Mouse (Mus musculus): ENCODE measurements around the gene Krtap1-5. TPM values are rescaled to one million over a fixed set of nuclear protein-coding genes. Genes with fewer than 3 reads are reported as not detected.
A peak's percentile ranks its signal among the peaks of the same experiment; 100 is the strongest.

The Krtap1-5 gene
- polyA plus RNA-seq, 1 experiment from 2014 or later, result not detected

DNA sequence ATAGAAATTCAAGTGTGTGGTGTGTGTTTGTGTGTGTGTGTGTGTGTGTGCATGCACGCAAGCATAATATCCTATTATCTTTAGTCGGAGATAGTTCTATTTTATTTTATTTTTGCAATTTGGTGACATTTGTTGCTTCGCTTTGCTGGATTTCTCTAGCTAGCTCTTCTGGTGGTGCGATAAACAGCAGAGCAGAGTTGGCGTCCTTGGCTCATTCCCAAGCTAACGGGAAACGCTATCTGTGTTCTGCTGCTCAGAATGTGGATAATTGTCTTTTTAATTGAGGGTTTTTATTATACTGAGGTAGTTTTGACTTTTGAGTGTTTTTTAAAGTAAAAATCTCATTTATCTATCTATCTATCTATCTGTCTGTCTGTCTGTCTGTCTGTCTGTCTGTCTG lies 4.3 kb upstream of the Krtap1-5 start:
- WGBS, result 90% methylated on average over 7 of the region's 7 CpGs

DNA sequence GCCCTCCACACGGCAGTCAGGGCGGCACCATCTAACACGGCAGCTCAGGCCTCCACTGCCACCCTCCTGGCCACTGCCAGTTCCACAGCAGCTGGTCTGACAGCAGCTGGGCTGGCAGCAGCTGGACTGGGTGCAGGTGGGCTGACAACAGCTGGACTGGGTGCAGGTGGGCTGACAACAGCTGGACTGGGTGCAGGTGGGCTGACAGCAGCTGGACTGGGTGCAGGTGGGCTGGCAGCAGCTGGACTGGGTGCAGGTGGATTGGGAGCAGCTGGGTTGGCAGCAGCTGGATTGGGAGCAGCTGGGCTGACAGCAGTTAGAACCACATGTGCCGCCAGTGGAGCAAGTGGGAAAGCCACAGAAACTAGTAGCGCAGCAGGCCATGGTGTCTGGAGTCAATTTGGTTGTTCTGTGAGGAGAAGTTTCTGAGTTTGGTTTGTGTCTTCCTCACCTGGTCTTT lies 2.5 kb upstream of the Krtap1-5 start, which contains the start of gene Krtap1-4:
Gene Krtap1-4, minus strand, starts transcription at position 410 of the 460 bp plus-strand sequence.
- no peak within 1 kb of the TSS for H3K27ac ChIP-seq
- H3K9me3 ChIP-seq (ENCODE audit: control insufficient read depth, low read length), result no peaks in the 10 kb centered on the region
- no peak for DNase-seq (ENCODE audit: low spot score)
- no peaks in the 10 kb centered on the region for H3K36me3 ChIP-seq (replicated peaks; ENCODE audit: control insufficient read depth, insufficient read depth)
- no peak for ATAC-seq (ENCODE audit: low FRiP score)
- H3K4me3 ChIP-seq (replicated peaks; ENCODE audit: low read length), result no peak within 1 kb of the TSS
- no peaks in the 10 kb centered on the region for H3K4me1 ChIP-seq (replicated peaks; ENCODE audit: control insufficient read depth, insufficient read depth, low read length)
- 90% methylated on average over 5 of the region's 5 CpGs for WGBS
- no peak within 1 kb of the TSS for H3K4me2 ChIP-seq (replicated peaks)
- H3K9ac ChIP-seq, result no peak within 1 kb of the TSS
- no peaks in the 10 kb centered on the region for H3K27me3 ChIP-seq (ENCODE audit: control insufficient read depth, insufficient read depth, low read length)

More for the DNA sequence above, 4.3 kb upstream of the Krtap1-5 start:
- DNase-seq (ENCODE audit: low spot score), result no peak
- Histone ChIP-seq H3K9ac (no peak overlapping the region), H3K4me2 (replicated peaks) (no peak overlapping the region), H3K27ac (no peak overlapping the region), H3K4me1 (replicated peaks; ENCODE audit: control insufficient read depth, insufficient read depth, low read length) (no peaks in the 10 kb centered on the region), H3K27me3 (ENCODE audit: control insufficient read depth, insufficient read depth, low read length) (no peaks in the 10 kb centered on the region), H3K4me3 (replicated peaks; ENCODE audit: low read length) (no peak overlapping the region), H3K36me3 (replicated peaks; ENCODE audit: control insufficient read depth, insufficient read depth) (no peaks in the 10 kb centered on the region), H3K9me3 (ENCODE audit: control insufficient read depth, low read length) (no peaks in the 10 kb centered on the region)
- no peak for ATAC-seq (ENCODE audit: low FRiP score)

- WGBS, result 91% methylated on average over 6 of the region's 6 CpGs
- ATAC-seq (ENCODE audit: low FRiP score), result no peak
- H3K4me1 ChIP-seq (replicated peaks; ENCODE audit: control insufficient read depth, insufficient read depth, low read length), result no peaks in the 10 kb centered on the region
Observed at GRCm38 (mm10) chr11:99581564-99581963, 748 bp upstream of the Krtap1-5 start.

GRCm38 (mm10) chr11:99581051-99581450 lies 235 bp upstream of the Krtap1-5 start:
- Histone ChIP-seq H3K9ac (no peak overlapping the region), H3K4me3 (replicated peaks; ENCODE audit: low read length) (no peak overlapping the region), H3K27ac (no peak overlapping the region), H3K27me3 (ENCODE audit: control insufficient read depth, insufficient read depth, low read length) (no peaks in the 10 kb centered on the region), H3K9me3 (ENCODE audit: control insufficient read depth, low read length) (no peaks in the 10 kb centered on the region), H3K4me1 (replicated peaks; ENCODE audit: control insufficient read depth, insufficient read depth, low read length) (no peaks in the 10 kb centered on the region), H3K36me3 (replicated peaks; ENCODE audit: control insufficient read depth, insufficient read depth) (no peaks in the 10 kb centered on the region), H3K4me2 (replicated peaks) (no peak overlapping the region)
- ATAC-seq (ENCODE audit: low FRiP score), result no peak
- WGBS, result 92% methylated on average over 5 of the region's 5 CpGs
- no peak for DNase-seq (ENCODE audit: low spot score)

More at GRCm38 (mm10) chr11:99581564-99581963, 748 bp upstream of the Krtap1-5 start:
- Histone ChIP-seq H3K27me3 (ENCODE audit: control insufficient read depth, insufficient read depth, low read length) (no peaks in the 10 kb centered on the region), H3K36me3 (replicated peaks; ENCODE audit: control insufficient read depth, insufficient read depth) (no peaks in the 10 kb centered on the region), H3K4me2 (replicated peaks) (no peak overlapping the region), H3K9ac (no peak overlapping the region), H3K27ac (no peak overlapping the region), H3K4me3 (replicated peaks; ENCODE audit: low read length) (no peak overlapping the region), H3K9me3 (ENCODE audit: control insufficient read depth, low read length) (no peaks in the 10 kb centered on the region)
- DNase-seq (ENCODE audit: low spot score), result no peak

DNA sequence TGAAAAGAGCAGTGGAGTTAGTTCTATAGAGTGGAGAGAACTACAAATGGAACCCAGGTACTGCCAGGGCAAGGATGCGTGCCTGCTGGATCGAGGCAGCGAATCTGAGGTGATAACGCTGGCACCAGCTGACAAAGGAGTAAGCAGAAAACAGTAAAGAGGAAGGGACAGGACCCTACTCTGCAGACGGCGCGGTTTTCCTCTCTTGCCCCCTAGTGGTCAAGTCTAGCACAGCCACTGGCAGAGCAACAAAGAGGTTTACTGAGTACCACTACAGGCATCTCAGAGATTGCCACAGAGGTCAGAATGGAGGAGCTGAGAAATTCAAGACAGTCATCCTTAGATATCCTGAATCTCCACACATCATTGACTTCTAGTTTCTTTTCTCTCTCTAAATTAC lies 6.7 kb downstream of the Krtap1-5 start:
- peak; percentile 66 for ATAC-seq (ENCODE audit: low FRiP score)
- Histone ChIP-seq H3K9me3 (ENCODE audit: control insufficient read depth, low read length) (no peaks in the 10 kb centered on the region), H3K4me3 (replicated peaks; ENCODE audit: low read length) (no peak overlapping the region), H3K9ac (no peak overlapping the region), H3K27me3 (ENCODE audit: control insufficient read depth, insufficient read depth, low read length) (no peaks in the 10 kb centered on the region), H3K36me3 (replicated peaks; ENCODE audit: control insufficient read depth, insufficient read depth) (no peaks in the 10 kb centered on the region), H3K4me2 (replicated peaks) (peak overlapping the region; percentile 36), H3K27ac (no peak overlapping the region), H3K4me1 (replicated peaks; ENCODE audit: control insufficient read depth, insufficient read depth, low read length) (no peaks in the 10 kb centered on the region)
- DNase-seq (ENCODE audit: low spot score), result peak; percentile 84
- 6% methylated on average over 7 of the region's 7 CpGs for WGBS

DNA sequence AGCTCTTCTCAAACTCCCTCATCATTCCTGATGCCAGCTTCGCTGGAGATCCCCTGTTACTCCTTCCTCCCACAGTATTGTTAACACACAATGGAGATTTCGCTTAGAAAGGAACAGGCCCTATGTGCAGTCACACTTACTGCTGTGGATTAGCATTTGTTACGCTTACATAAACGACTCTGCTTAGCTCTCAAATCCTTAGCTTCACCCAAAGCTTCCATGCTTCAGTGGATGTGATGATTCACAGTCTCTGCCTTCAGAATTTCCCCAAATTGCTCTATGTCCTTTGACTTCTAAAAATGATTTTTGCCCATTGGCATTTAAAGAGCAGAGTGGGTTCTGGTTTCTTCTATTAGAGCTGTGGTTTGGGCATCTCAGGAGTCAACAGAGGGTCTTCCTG lies 7.7 kb downstream of the Krtap1-5 start:
- Histone ChIP-seq H3K4me1 (replicated peaks; ENCODE audit: control insufficient read depth, insufficient read depth, low read length) (no peaks in the 10 kb centered on the region), H3K36me3 (replicated peaks; ENCODE audit: control insufficient read depth, insufficient read depth) (no peaks in the 10 kb centered on the region), H3K27ac (no peak overlapping the region), H3K9me3 (ENCODE audit: control insufficient read depth, low read length) (no peaks in the 10 kb centered on the region), H3K27me3 (ENCODE audit: control insufficient read depth, insufficient read depth, low read length) (no peaks in the 10 kb centered on the region), H3K4me2 (replicated peaks) (no peak overlapping the region), H3K9ac (no peak overlapping the region), H3K4me3 (replicated peaks; ENCODE audit: low read length) (no peak overlapping the region)
- WGBS, result 38% methylated on average over 4 of the region's 4 CpGs
- ATAC-seq (ENCODE audit: low FRiP score) (no peak), DNase-seq (ENCODE audit: low spot score) (no peak)

- no peak for DNase-seq (ENCODE audit: low spot score)
- Histone ChIP-seq H3K4me1 (replicated peaks; ENCODE audit: control insufficient read depth, insufficient read depth, low read length) (no peaks in the 10 kb centered on the region), H3K4me3 (replicated peaks; ENCODE audit: low read length) (no peak within 1 kb of the TSS), H3K36me3 (replicated peaks; ENCODE audit: control insufficient read depth, insufficient read depth) (no peaks in the 10 kb centered on the region), H3K9ac (no peak within 1 kb of the TSS), H3K27me3 (ENCODE audit: control insufficient read depth, insufficient read depth, low read length) (no peaks in the 10 kb centered on the region), H3K27ac (no peak within 1 kb of the TSS), H3K4me2 (replicated peaks) (no peak within 1 kb of the TSS), H3K9me3 (ENCODE audit: control insufficient read depth, low read length) (no peaks in the 10 kb centered on the region)
- WGBS, result 96% methylated on average over 7 of the region's 7 CpGs
- ATAC-seq (ENCODE audit: low FRiP score), result no peak
Observed at GRCm38 (mm10) chr11:99566530-99566929, 14.3 kb downstream of the Krtap1-5 start, which contains the start of gene Krtap3-1. Gene Krtap3-1 (minus strand): TSS chr11:99566630.

DNA sequence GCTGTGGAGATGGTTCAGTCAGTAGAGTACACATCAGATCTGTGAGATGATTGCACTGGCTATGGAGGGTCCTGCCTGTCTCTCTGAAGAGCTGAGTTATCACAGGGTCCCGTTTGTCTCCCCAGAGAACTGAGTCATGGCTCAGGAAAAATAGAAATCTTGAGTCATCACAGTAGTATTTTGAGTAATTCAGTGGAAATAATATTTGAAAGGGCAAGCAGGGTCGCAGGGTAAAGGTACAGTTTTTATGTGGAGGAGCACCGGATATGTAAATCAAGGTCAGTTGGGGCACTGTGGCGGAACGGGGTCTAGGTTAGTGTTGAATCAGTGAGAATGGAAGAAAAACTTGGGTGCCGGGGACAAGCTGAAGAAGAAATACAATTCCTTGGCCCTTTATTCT lies 18.2 kb downstream of the Krtap1-5 start:
- H3K27me3 ChIP-seq (ENCODE audit: control insufficient read depth, insufficient read depth, low read length), result no peaks in the 10 kb centered on the region
- DNase-seq (ENCODE audit: low spot score) (no peak), ATAC-seq (ENCODE audit: low FRiP score) (no peak)
- 85% methylated on average over 6 of the region's 6 CpGs for WGBS
- no peak overlapping the region for H3K4me3 ChIP-seq (replicated peaks; ENCODE audit: low read length)
- H3K4me1 ChIP-seq (replicated peaks; ENCODE audit: control insufficient read depth, insufficient read depth, low read length), result no peaks in the 10 kb centered on the region
- H3K27ac ChIP-seq, result no peak overlapping the region
- H3K4me2 ChIP-seq (replicated peaks), result no peak overlapping the region
- no peak overlapping the region for H3K9ac ChIP-seq
- H3K9me3 ChIP-seq (ENCODE audit: control insufficient read depth, low read length), result no peaks in the 10 kb centered on the region
- no peaks in the 10 kb centered on the region for H3K36me3 ChIP-seq (replicated peaks; ENCODE audit: control insufficient read depth, insufficient read depth)

GRCm38 (mm10) chr11:99559366-99559765 lies 21.4 kb downstream of the Krtap1-5 start, which contains the start of gene Gm11939:
Gene Gm11939 (minus strand): TSS chr11:99559466.
- WGBS, result 94% methylated on average over 9 of the region's 9 CpGs
- Histone ChIP-seq H3K9me3 (ENCODE audit: control insufficient read depth, low read length) (no peaks in the 10 kb centered on the region), H3K9ac (no peak within 1 kb of the TSS), H3K4me3 (replicated peaks; ENCODE audit: low read length) (no peak within 1 kb of the TSS), H3K27me3 (ENCODE audit: control insufficient read depth, insufficient read depth, low read length) (no peaks in the 10 kb centered on the region), H3K36me3 (replicated peaks; ENCODE audit: control insufficient read depth, insufficient read depth) (no peaks in the 10 kb centered on the region), H3K27ac (no peak within 1 kb of the TSS), H3K4me2 (replicated peaks) (no peak within 1 kb of the TSS), H3K4me1 (replicated peaks; ENCODE audit: control insufficient read depth, insufficient read depth, low read length) (no peaks in the 10 kb centered on the region)
- ATAC-seq (ENCODE audit: low FRiP score), result no peak
- DNase-seq (ENCODE audit: low spot score), result no peak
